Mouse (Mus musculus) myocyte (in vitro differentiated cells): ENCODE data around the gene Slc3a2.

ENCODE experiments used
- E2F4 ChIP-seq: IDR thresholded peaks from one replicate; pipeline ENCODE4 v1.6.1; 2011; ENCODE audit warnings: mild to moderate bottlenecking, control low read depth, moderate library complexity; ENCODE audit not compliant: insufficient read depth
- MYOD1 ChIP-seq, 3 experiments: IDR thresholded peaks; one replicate each; pipeline ENCODE4 v1.6.1; 2011; ENCODE audit warnings: control low read depth in 2 of 3, low read depth in 2 of 3, mild to moderate bottlenecking in 2 of 3, moderate library complexity in 1 of 3; ENCODE audit not compliant: insufficient read length in 2 of 3, control insufficient read depth in 1 of 3
- POLR2A ChIP-seq: IDR thresholded peaks from one replicate; pipeline ENCODE4 v1.6.1; 2011; ENCODE audit warnings: low read depth, mild to moderate bottlenecking, control low read depth, moderate library complexity; ENCODE audit not compliant: insufficient read length
- TCF12 ChIP-seq: IDR thresholded peaks from one replicate; pipeline ENCODE4 v1.6.1; 2011; ENCODE audit warnings: mild to moderate bottlenecking, control low read depth; ENCODE audit not compliant: poor library complexity, insufficient read depth, severe bottlenecking

DNA sequence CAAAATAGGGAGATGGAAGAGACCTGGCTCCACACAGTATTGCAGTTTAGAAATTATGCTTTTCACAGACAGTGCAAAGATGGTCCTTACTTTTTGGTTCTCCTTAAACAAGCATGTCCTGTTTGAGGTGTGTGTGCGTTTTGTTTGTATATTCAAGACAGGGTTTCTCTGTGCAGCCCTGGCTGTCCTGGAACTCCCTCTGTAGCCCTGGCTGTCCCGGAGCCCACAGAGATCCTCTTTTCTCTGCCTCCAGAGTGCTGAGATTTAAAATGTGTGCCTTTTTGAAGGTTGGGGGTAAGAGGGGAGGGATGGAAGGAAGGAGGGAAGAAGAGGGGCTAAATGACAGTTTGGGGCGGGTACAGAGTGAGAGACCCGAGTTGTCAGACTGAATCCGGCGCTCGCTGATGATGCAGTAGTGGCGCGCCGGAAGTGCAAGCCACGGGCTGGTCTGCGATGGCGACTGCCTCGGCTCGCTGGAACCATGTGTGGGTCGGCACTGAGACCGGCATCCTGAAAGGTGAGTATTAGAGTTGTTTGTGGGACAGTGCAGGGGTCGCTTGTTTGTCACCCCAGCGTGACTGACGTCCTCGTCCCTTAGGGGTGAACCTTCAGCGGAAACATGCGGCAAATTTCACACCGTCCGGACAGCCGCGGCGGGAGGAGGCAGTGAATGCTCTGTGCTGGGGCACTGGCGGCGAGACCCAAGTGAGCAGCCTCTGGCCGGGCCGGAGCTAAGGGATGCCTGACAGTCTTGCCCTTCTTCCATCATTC is 12.4 kb upstream of the Slc3a2 start, which contains the start of gene Wdr74:
- TF ChIP-seq MYOD1 (IDR thresholded peaks at IDR 0.05; ENCODE audit: control insufficient read depth in 1 of 3, insufficient read length in 2 of 3, low read depth in 2 of 3) (no peak), POLR2A (peak; percentile 98), E2F4 (no peak), TCF12 (no peak)
